Mouse (Mus musculus) left cerebral cortex, postnatal 25 days (tissue): Measurements from ENCODE around the gene Hspa12a. TPM values are rescaled to one million over a fixed set of nuclear protein-coding genes. Genes with fewer than 3 reads are reported as not detected.

ENCODE experiments used
- DNase-seq, 2 experiments: peaks; one replicate each; pipeline ENCODE4 v3.0.0; 2022; ENCODE audit warnings: low spot score in 2 of 2, mixed read lengths in 1 of 2
- intact Hi-C: fragments of 180-260 bp; cut with DNase I; formaldehyde crosslinking; loops from one replicate; pipeline ENCODE4 v1.15.1; 2025
- total RNA-seq, 2 experiments: library from RNA; stranded (reverse); gene quantifications; 2 replicates each; pipeline ENCODE4 v1.2.3; 2021

The Hspa12a gene
- total RNA-seq, 2 experiments from 2014 or later, result 211 to 218 TPM

DNA sequence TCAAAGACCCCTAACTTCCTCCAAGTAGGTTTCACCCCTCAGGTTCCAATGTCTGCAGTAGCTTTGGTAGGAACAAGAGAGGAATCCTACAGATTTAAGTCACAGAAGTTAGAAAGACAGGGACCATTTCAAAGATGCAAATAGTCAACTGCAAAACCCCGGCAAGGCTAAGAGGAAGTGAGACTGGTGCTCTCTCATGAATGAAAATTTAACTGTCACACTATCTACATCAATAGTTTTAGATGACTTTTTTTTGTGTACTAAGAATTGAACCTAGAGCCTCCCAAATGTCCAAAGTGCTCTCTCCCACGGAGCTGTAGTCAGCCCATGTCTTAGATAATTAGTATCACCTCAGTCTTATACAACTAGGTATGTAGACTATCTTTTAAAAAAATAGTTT is 110.5 kb downstream of the Hspa12a start:
- intact Hi-C loops, result no loop called here
- no peak for DNase-seq

DNA sequence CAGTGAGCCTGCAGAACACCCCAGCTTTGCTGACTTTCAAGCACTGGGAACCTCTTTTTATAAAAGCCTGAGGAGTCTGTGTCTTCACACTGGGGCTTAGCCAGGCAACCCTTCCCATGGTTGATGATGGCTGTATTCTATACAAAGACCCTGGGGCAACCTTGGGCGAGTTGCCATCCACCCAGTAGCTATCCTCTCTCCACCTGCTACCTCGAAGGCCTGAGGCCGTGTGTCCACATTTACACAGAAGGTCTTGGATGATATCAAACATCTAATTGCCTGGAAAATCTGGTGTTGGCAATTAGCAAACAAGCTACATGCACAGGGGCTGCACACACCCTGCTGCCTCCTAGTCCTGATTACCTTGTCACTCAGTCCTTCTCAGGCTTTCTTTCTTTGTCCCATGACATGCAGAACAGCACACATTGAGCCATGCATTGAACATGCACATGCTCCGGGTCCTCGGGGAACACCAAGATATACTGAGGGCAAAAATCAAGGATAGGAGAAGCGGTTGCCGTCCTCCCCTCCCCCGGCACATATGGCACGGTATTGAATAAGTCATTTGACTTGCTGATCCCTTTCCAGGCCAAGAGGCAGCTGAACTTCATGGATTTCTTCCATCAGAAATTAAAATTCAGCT is 112.1 kb downstream of the Hspa12a start:
- intact Hi-C loops, result no loop called here
- DNase-seq, result no peak

DNA sequence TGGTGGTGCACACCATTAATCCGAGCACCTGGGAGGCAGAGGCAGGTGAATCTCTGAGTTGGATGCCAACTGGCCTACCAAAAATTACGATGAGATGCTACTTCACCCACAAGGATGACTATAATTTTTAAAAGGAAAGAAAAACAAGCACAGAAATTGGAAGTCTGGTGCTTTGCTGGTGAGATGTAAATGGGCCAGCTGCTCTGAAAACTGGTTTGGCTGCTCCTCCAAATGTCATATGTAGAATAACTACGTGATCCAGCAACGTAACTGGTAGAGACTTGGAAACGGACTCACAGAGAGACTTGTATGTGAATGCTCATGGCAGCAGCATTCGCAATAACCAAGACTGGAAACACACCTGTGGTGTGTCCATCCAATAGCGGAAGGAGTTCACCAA is 113.3 kb downstream of the Hspa12a start:
- DNase-seq, result peak; percentile 44 to 83
- intact Hi-C loops, result no loop called here

DNA sequence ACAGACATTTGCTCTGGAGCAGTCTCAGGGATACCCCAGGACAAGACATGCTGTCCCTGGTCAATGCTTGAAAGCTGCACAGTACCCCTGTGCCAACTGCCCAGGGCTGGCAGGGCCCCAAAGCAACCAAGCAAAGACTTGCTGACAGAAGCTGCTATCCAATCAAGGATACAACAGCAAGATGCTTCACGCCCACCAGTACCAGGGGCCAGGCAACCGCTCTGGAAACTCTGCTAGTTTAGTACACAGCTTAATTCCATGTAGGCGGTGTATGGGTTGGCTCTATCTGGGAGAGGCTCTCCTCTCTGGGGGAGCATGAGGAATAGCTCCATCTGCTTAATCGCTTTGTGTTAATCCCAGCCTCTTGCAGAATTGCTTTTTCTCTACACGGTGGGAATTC is 113.9 kb downstream of the Hspa12a start:
- intact Hi-C loops, result no loop called here

DNA sequence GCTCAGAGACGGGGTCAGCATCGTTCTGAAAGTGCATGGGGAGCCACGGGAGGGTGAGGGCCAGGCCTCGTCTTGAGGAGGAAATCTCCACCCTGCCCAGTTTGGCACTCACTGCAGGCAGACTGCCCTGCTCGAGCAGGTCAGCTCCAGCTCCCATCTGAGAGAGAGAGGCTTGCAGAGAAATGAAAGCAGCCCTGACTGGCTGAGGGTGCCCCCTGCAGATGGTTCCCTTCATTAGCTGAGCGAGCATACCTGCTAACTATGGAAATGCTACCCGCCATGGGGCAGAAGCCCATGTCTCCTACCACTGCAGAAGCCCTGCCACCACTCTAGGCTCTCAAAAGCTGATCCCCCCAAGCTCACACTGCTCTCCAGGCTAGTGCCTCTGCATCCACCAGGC is 115.8 kb downstream of the Hspa12a start:
- intact Hi-C loops, result no loop called here
- peak in 1 of 2 experiments; percentile 46 for DNase-seq

More for the DNA sequence above, 113.9 kb downstream of the Hspa12a start:
- peak; percentile 65 to 92 for DNase-seq

DNA sequence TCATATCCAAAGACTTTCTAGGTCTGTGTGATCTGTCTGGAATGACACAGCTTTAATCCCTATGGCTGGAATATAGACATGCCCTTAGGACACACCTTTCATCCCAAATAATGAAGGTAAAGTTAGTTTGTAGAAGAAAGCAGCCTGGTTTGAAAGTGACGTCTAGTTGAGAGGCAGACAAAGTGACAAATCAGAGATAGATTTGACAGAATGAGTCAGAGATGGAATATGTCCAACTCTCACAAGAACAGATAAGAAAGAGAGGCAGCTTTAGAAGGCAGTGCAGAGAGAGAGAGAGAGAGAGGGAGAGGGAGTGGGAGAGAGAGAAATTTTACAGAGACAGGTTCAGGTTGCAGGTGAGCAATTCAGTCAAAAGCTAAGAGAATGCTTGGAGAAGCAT is 119.1 kb downstream of the Hspa12a start:
- intact Hi-C loops, result no loop called here
- no peak for DNase-seq

DNA sequence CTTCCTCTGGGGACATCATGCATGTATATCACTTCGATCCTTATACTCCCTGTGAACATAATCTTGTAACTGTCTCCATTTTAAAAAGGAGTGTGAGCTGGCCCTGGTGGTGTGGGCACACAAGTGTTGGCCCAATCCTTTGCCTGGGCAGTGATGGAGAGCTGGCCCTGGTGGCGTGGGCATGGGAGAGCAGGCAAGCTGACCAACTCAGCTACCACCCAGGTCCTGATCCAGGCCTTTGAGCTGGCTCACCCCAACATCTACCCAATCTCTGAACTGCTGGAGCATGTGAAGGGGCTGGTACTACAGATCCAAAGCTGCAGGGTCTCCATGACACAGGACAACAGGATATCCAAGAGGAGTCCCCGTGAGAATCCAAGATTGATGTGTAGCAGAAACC is 120.2 kb downstream of the Hspa12a start:
- intact Hi-C loops, result loop anchor here (2.0 kb wide), 1 partner anchor 36 kb away; no protein-coding TSS in a partner anchor
- DNase-seq, result no peak

DNA sequence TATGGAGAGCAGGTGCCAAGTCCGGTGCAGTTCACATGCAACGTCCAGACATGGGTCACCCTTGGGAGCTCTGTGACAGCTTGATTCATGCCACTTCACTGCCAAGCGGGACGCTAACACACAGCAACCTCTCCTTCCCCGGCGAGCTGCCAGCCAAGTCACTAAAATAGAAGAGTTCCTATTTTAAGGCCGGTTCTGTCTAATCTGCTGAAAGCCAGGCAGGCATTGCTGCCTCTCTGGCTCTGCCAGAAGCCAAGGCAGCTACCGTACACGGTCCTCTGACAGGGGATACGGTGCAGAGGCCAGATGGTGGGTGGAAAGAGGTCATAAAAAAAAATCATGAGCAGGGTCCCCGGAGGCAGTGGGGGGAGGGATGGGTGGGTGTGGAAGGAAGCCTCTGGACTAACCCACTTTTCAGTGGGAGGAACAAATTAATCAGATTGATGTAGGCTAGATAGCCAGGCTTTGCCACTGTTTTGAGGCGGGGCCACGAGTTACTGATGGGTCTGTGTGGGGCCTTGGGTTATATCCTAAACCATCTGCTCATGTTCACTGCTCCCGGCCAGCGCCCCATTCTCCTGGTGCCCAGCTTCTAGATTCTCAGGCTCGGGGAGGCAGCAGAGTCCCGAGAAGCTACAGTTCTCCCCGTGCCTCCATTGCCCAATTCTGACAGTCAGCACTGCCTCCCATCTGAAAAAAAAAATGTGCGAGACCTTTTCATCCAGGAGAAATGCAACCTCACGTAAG is 120.8 kb downstream of the Hspa12a start:
- DNase-seq, result peak; percentile 76 to 94
- intact Hi-C loops, result loop anchor here (2.0 kb wide), 1 partner anchor 36 kb away; no protein-coding TSS in a partner anchor

DNA sequence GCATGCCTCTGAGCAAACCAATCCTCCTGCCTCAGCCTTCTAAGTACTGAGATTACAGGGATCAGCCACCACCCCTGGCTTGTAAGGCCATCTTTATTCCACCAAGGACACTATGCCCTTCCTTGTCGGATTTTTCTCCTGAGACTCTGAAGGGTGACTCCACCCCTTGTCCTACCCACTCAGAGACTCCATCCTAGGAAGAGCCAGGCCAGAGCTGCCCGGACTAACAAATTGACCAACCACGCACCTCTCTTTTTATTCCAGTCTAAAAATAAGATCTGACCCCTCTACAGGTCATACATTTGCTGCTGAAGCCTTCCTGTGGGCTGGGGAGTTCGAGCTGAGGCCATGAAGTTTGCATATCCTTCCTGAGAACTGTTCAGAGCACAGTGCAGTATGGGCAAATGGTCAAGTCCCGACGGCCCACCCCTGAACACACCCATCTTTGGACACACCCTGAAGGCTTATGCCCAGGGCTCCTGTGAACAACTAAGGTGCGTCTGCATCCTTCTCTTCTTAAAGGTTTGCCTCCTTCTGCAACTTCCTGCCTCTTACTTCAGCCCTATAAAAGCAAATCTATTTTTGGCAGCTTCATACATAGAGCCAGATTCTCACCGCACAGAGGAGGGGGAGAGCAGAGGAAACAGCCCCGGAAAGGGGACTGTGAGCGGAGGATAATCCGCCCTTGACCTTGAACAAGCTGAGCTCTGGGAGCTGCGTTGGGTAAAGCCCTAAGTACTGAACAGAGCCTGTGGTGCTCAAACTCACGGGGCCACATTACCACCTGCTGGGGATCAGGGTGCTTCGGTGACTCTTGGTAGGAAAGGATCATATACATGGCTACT is 124.7 kb downstream of the Hspa12a start:
- intact Hi-C loops, result no loop called here
- peak in 1 of 2 experiments; percentile 63 for DNase-seq

DNA sequence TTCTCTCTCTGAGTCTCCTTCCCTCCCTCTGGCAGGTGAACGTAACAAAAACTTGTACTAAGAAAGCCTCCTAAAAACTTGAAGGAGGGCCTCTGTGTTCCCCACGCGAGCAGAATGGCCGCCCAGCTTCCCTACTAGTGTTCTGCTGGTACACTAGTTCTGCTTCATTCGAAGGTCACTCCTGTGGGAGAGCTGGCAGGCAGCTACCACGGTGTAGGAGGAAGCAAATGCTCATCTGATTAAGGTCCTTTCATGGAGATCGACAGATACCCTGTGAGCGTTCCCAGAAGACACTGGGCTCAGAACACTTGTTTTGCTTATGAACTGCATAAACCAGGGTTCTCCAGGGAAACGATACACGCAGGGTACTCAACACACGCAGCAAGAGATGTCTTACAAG is 126.1 kb downstream of the Hspa12a start:
- DNase-seq, result no peak
- intact Hi-C loops, result loop anchor here (2.0 kb wide), 1 partner anchor 39 kb away; no protein-coding TSS in a partner anchor

DNA sequence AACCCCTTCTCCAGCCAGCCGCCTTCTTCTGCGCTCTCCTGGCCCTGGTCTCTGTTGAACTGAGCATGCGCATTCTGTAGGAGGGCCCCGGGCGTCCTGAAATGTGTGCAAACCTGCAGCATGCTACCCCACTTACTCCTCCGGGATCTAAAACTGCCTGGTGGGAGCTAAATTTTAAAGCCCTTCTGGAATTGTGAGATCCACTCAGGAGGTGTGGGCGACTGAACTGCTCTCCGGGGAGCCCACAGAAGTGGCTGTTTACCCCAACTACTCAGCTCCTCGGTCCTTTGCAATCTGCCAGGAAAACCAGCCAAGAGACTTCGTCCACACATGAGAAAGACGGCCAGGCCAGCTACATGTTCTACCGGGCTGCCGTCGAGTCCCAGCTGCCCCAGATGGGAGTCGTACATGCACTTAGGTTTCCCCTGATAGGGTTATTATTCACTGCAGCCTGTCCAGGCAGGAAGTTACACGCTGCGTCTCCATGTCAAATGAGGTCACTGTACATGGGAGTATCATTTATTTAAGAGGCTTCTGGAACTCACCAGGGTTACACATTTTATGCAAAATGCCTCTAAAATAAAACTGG is 126.9 kb downstream of the Hspa12a start:
- peak; percentile 59 to 95 for DNase-seq
- intact Hi-C loops, result loop anchor here (1.0 to 2.0 kb wide), 2 partner anchors 11 to 40 kb away; no protein-coding TSS in a partner anchor

DNA sequence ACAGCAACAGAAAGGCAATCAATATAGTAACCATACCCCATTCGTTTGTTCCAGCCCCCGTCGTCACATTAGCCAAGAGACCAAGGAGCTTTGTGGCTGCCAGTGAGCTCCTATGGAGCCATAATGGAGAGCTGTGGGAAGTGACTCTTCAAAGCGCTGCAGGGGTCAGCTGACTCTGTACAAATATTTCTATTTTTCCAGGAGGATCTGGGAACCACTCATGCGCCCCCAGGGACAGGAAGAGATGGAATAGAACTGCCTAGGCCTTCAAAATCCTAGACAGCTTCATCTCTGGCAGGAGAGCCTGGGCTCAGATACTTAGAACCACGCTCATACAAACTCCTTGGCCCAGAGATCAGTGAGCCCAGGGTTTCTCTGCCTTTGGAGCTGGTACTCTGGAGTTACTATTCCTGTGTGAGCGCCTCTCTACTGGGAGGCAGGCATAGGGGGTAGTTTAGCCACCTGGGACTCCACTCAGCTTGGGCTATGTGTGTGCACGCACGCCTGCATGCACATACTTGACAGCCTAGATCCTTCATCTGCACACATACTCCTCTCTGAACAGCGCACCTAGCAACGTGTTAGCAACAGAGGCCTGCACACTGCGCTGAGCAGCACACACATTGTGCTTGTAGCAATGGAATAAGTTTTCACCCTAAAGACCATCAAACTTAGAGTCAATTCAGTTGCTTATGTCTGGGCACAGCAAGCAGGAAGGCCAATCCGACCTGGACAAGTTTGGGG is 128.1 kb downstream of the Hspa12a start:
- no peak for DNase-seq
- intact Hi-C loops, result no loop called here

DNA sequence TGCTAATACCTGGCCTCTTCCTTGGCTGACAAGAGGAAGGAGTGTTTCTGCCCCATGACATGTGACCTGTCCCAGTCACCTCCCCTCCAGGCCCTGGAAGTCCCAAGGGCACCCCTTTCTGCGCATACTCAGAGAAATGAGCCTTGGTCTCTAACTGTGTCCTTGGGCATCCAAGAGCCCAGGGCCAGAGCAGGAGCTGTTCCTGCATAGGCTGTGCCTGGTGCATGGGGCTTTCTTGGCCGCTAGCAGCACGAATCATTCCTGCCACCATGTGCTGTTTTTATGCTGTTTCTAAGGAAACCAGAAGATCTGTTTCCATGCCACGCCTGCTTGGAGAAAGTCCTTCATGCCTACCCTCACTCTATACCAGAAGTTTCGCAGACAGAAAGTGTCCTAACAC is 132.9 kb downstream of the Hspa12a start:
- intact Hi-C loops, result no loop called here
- peak in 1 of 2 experiments; percentile 67 for DNase-seq

DNA sequence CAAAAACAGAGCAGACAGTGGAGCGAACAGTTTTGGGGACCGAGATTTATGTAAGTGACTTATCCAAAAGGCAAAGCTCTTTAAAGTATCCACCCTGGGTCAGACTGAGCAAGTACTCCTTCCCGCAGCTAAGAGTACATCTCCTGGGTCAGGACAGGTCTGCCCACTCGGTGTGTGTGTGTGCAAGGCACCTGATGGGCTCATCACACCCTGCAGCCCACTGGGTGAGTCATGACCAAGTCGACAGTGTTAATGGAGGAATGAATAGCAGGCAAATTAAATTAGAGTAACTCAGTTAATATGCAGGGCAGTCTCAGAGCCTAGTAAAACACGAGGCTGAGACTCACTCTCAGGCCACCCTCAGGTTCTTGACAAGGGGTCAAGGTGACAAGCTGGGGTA is 134.6 kb downstream of the Hspa12a start:
- intact Hi-C loops, result no loop called here

DNA sequence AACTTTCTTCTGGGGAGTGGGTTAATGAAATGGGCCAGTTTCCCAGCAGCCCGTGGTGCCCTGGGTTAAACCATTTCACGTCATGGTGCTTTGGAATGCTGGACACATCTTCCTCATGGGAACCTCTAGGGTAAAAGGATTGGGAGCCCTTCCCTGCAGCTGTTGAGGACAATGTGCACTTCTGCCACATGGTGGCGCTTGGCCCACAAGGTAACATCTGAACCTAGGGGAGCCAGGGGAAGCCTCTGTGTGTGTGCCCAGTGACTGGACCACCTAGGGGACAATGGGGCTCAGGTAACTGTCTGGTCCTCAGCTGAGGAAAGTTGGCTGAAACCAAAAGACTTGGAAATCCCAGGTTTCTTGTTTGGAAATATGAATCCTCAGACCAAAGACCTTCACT is 137.1 kb downstream of the Hspa12a start:
- intact Hi-C loops, result loop anchor here (1.0 to 2.0 kb wide), 2 partner anchors 98 to 402 kb away; no protein-coding TSS in a partner anchor
- peak; percentile 72 to 80 for DNase-seq

More for the DNA sequence above, 134.6 kb downstream of the Hspa12a start:
- no peak for DNase-seq

DNA sequence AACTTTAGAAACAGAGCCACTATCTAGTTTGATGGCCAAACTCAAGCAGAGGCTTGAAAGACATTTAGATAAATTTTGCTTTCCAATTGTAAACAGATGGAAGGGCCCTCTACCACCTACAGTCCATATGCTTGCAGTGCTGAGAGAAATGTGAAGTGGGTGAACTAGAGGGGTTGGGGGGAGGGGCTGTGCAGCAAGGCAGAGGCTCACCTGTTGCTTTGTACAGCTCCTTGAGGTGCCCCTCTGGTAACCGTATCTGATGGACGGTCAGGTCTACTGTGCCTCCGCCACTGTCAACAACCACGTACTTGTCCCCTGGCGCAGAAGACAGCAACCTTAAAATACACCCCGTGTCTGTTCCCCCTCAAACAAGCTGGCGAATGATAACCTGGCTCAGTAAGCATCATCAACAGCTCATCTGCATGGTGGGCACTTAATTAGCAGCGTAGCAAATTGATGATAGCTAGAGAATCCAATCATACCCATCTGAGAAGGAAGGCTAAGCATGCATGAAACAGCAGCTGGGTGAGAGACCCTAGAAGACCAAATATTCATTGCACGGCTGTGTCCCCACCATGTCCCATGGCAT is 138.2 kb downstream of the Hspa12a start:
- intact Hi-C loops, result loop anchor here (1.0 to 2.0 kb wide), 2 partner anchors 11 to 42 kb away; no protein-coding TSS in a partner anchor
- DNase-seq, result peak; percentile 60 to 88

DNA sequence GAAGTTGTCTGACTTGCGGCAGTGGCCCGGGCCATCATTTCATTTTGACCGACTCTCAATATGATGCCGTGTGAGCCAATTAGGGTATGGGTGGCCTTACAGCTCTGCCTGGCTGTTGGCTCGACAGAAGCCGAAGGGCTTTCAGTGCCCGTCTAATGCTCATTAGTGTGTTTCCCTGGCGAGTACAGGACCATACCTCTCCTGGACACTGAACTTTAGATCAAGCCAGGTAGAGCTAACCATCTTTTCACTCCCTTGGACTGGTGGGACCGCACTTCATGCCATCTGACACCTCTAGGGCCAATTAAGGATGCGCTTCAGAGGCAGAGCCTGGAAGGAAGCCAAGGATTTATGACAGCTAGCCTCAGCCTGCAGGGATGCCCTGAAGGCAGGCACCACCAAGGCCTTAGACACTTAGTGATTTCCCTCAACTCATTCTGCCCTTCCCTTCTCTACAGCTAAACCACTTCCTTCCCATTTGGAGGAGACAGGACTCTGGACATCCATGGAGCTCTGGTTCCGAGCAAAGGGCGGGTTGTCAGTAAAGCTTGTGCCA is 148.3 kb downstream of the Hspa12a start:
- intact Hi-C loops, result no loop called here

DNA sequence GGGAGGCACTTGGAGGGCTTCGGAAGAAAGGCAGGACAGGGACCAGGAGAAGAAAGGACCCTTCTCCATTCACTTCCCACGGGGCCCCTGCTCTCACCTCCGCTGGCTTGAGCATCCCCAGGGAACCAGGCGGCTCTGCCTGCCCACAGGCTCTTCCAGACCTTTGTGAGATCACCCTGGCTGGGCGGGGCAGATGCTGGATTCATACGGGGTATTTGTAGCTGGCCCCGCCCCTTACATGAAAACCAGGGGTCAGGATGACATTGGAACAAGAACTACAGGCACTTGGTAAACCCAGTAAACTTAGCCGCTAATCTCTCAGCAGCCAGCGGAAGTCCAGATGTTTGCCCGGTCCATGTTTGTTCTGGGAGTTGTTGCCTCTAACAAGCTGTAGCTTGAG is 149.2 kb downstream of the Hspa12a start, which contains the start of gene 1700019N19Rik:
Gene 1700019N19Rik, minus strand, starts transcription at position 178 of the 400 bp plus-strand sequence.
- no peak for DNase-seq
- intact Hi-C loops, result no loop called here

More for the DNA sequence above, 148.3 kb downstream of the Hspa12a start:
- no peak for DNase-seq
